Mouse (Mus musculus) MEL (cell line): Measurements from ENCODE around the gene Gm10961. TPM values are rescaled to one million over a fixed set of nuclear protein-coding genes. Genes with fewer than 3 reads are reported as not detected.

Experiments used
- DNase-seq: peaks from one replicate; pipeline ENCODE4 v3.0.0; 2011; ENCODE audit warnings: low read depth, low spot score
- H3K27ac ChIP-seq: 2 replicates; pipeline ENCODE4 v1.5.1; 2012; ENCODE audit warnings: low read depth, mild to moderate bottlenecking, control low read depth, low read length, moderate library complexity; ENCODE audit not compliant: control insufficient read depth
- H3K27me3 ChIP-seq, 2 experiments: fragments of 150-350 bp in 1 of 2; sonication (generic) in 1 of 2; 2 replicates each; pipeline ENCODE4 v1.6.1; 2012; ENCODE audit warnings: low read length in 2 of 2, mild to moderate bottlenecking in 2 of 2, improper control_type of control experiment in 1 of 2, moderate library complexity in 1 of 2; ENCODE audit not compliant: insufficient read depth in 2 of 2, control insufficient read depth in 1 of 2
- H3K36me3 ChIP-seq, 2 experiments: 2 replicates each; pipeline ENCODE4 v1.6.1; 2012 to 2014; ENCODE audit warnings: low read length in 2 of 2, improper control_type of control experiment in 1 of 2, inconsistent platforms in 1 of 2, mild to moderate bottlenecking in 1 of 2; ENCODE audit not compliant: insufficient read depth in 2 of 2, control insufficient read depth in 1 of 2
- H3K4me1 ChIP-seq, 2 experiments: fragments of 150-350 bp in 1 of 2; sonication (generic) in 1 of 2; 2 replicates each; pipeline ENCODE4 v1.6.1; 2012; ENCODE audit warnings: low read length in 2 of 2, improper control_type of control experiment in 1 of 2, mild to moderate bottlenecking in 1 of 2; ENCODE audit not compliant: insufficient read depth in 2 of 2, control insufficient read depth in 1 of 2
- H3K4me3 ChIP-seq, 2 experiments: fragments of 150-350 bp in 1 of 2; sonication (generic) in 1 of 2; 2 replicates each; pipeline ENCODE4 v1.5.1; 2012; ENCODE audit warnings: low read depth in 2 of 2, low read length in 2 of 2, mild to moderate bottlenecking in 2 of 2, moderate library complexity in 2 of 2, control low read depth in 1 of 2, improper control_type of control experiment in 1 of 2; ENCODE audit not compliant: control insufficient read depth in 1 of 2, insufficient read depth in 1 of 2
- H3K79me2 ChIP-seq: 2 replicates; pipeline ENCODE4 v1.6.1; 2012; ENCODE audit warnings: mild to moderate bottlenecking, low read length, moderate library complexity; ENCODE audit not compliant: control insufficient read depth, poor library complexity, insufficient read depth
- H3K9ac ChIP-seq: 2 replicates; pipeline ENCODE4 v1.6.1; 2012; ENCODE audit warnings: low read depth, mild to moderate bottlenecking, control low read depth, low read length, moderate library complexity; ENCODE audit not compliant: control insufficient read depth, poor library complexity, severe bottlenecking
- H3K9me3 ChIP-seq: fragments of 150-350 bp; sonication (generic); replicated peaks from 2 replicates; pipeline ENCODE4 v1.6.1; 2012; ENCODE audit warnings: mild to moderate bottlenecking, low read length, improper control_type of control experiment, moderate library complexity; ENCODE audit not compliant: insufficient read depth
- BHLHE40 ChIP-seq: IDR thresholded peaks from 2 replicates; pipeline ENCODE4 v1.6.1; 2012; ENCODE audit warnings: low read depth, mild to moderate bottlenecking, inconsistent platforms, low read length, improper control_type of control experiment, borderline replicate concordance
- E2F4 ChIP-seq: IDR thresholded peaks from 2 replicates; pipeline ENCODE4 v1.6.1; 2011; ENCODE audit warnings: low read depth, low read length, improper control_type of control experiment, borderline replicate concordance
- ELF1 ChIP-seq: IDR thresholded peaks from 2 replicates; pipeline ENCODE4 v1.6.1; 2014; ENCODE audit warnings: low read depth, mild to moderate bottlenecking, inconsistent platforms, low read length, improper control_type of control experiment, moderate library complexity
- EP300 ChIP-seq, 2 experiments: IDR thresholded peaks; 2 replicates each; pipeline ENCODE4 v1.6.1; 2011; ENCODE audit warnings: improper control_type of control experiment in 2 of 2, low read length in 2 of 2, low read depth in 1 of 2, mild to moderate bottlenecking in 1 of 2
- ETS1 ChIP-seq: IDR thresholded peaks from 2 replicates; pipeline ENCODE4 v1.6.1; 2012; ENCODE audit warnings: low read depth, mild to moderate bottlenecking, inconsistent platforms, low read length, improper control_type of control experiment, moderate library complexity
- GABPA ChIP-seq: IDR thresholded peaks from 2 replicates; pipeline ENCODE4 v1.6.1; 2012; ENCODE audit warnings: low read depth, mild to moderate bottlenecking, inconsistent platforms, low read length, improper control_type of control experiment, moderate library complexity
- GATA1 ChIP-seq: IDR thresholded peaks from 2 replicates; pipeline ENCODE4 v1.6.1; 2011; ENCODE audit warnings: low read depth, low read length, improper control_type of control experiment
- HCFC1 ChIP-seq: IDR thresholded peaks from 2 replicates; pipeline ENCODE4 v1.6.1; 2012; ENCODE audit warnings: low read depth, mild to moderate bottlenecking, inconsistent platforms, low read length, improper control_type of control experiment, moderate library complexity
- KAT2A ChIP-seq: conservative IDR thresholded peaks from 2 replicates; pipeline ENCODE4 v1.6.1; 2012; ENCODE audit warnings: low read depth, low read length, improper control_type of control experiment, inconsistent platforms
- MAX ChIP-seq: IDR thresholded peaks from 2 replicates; pipeline ENCODE4 v1.6.1; 2011; ENCODE audit warnings: low read length, improper control_type of control experiment
- MAZ ChIP-seq: IDR thresholded peaks from 2 replicates; pipeline ENCODE4 v1.6.1; 2012; ENCODE audit warnings: low read depth, mild to moderate bottlenecking, inconsistent platforms, low read length, improper control_type of control experiment
- MEF2A ChIP-seq: IDR thresholded peaks from 2 replicates; pipeline ENCODE4 v1.6.1; 2014; ENCODE audit warnings: low read depth, mild to moderate bottlenecking, inconsistent platforms, low read length, improper control_type of control experiment; ENCODE audit not compliant: poor library complexity, insufficient replicate concordance, severe bottlenecking; ENCODE audit errors: extremely low read depth
- MXI1 ChIP-seq: IDR thresholded peaks from 2 replicates; pipeline ENCODE4 v1.6.1; 2011; ENCODE audit warnings: mild to moderate bottlenecking, low read depth, low read length, improper control_type of control experiment
- MYB ChIP-seq: IDR thresholded peaks from 2 replicates; pipeline ENCODE4 v1.6.1; 2011; ENCODE audit warnings: mild to moderate bottlenecking, low read depth, low read length, improper control_type of control experiment
- NRF1 ChIP-seq: IDR thresholded peaks from 2 replicates; pipeline ENCODE4 v1.6.1; 2014; ENCODE audit warnings: low read depth, mild to moderate bottlenecking, inconsistent platforms, low read length, improper control_type of control experiment, moderate library complexity; ENCODE audit not compliant: poor library complexity, insufficient read depth, severe bottlenecking
- POLR2AphosphoS5 ChIP-seq: IDR thresholded peaks from 2 replicates; pipeline ENCODE4 v1.6.1; 2012; ENCODE audit warnings: low read depth, borderline replicate concordance, mild to moderate bottlenecking, inconsistent platforms, low read length, moderate library complexity, mixed read lengths
- RAD21 ChIP-seq: IDR thresholded peaks from 2 replicates; pipeline ENCODE4 v1.6.1; 2011; ENCODE audit warnings: mild to moderate bottlenecking, low read depth, low read length, improper control_type of control experiment
- SIN3A ChIP-seq: IDR thresholded peaks from 2 replicates; pipeline ENCODE4 v1.6.1; 2012; ENCODE audit warnings: low read length, improper control_type of control experiment, inconsistent platforms
- SMC3 ChIP-seq: IDR thresholded peaks from 2 replicates; pipeline ENCODE4 v1.6.1; 2011; ENCODE audit warnings: low read depth, low read length, improper control_type of control experiment
- TBP ChIP-seq: IDR thresholded peaks from 2 replicates; pipeline ENCODE4 v1.8.0; 2011; ENCODE audit warnings: low read depth, low read length, improper control_type of control experiment
- TCF12 ChIP-seq: IDR thresholded peaks from 2 replicates; pipeline ENCODE4 v1.6.1; 2014; ENCODE audit warnings: low read depth, mild to moderate bottlenecking, inconsistent platforms, low read length, improper control_type of control experiment, moderate library complexity
- UBTF ChIP-seq: IDR thresholded peaks from 2 replicates; pipeline ENCODE4 v1.6.1; 2012; ENCODE audit warnings: low read depth, mild to moderate bottlenecking, inconsistent platforms, low read length, improper control_type of control experiment, moderate library complexity, borderline replicate concordance; ENCODE audit not compliant: insufficient read depth
- USF1 ChIP-seq: IDR thresholded peaks from 2 replicates; pipeline ENCODE4 v1.6.1; 2014; ENCODE audit warnings: low read depth, mild to moderate bottlenecking, inconsistent platforms, low read length, improper control_type of control experiment, moderate library complexity
- ZMIZ1 ChIP-seq: IDR thresholded peaks from 2 replicates; pipeline ENCODE4 v1.6.1; 2012; ENCODE audit warnings: low read depth, mild to moderate bottlenecking, inconsistent platforms, low read length, improper control_type of control experiment, moderate library complexity
- polyA plus RNA-seq, 2 experiments: library from polyadenylated mRNA; stranded (reverse) in 1 of 2; unstranded in 1 of 2; fragments of >175 nt in 1 of 2; fragments of >200 nt in 1 of 2; gene quantifications; 2 replicates each; pipeline versions ENCODE4 v1.2.1 to v1.2.4; 2012; ENCODE audit warnings: low replicate concordance in 2 of 2, low read depth in 1 of 2; ENCODE audit not compliant: insufficient read length in 2 of 2, insufficient read depth in 1 of 2, missing spikeins in 1 of 2
- total RNA-seq: library from RNA; depleted of rRNA; stranded (reverse); fragments of 300-350 nt; gene quantifications from 2 replicates; pipeline ENCODE4 v1.2.3, GENCODE M21; 2012

Gene Gm10961
- total and polyA plus RNA-seq, 3 experiments = not detected

DNA sequence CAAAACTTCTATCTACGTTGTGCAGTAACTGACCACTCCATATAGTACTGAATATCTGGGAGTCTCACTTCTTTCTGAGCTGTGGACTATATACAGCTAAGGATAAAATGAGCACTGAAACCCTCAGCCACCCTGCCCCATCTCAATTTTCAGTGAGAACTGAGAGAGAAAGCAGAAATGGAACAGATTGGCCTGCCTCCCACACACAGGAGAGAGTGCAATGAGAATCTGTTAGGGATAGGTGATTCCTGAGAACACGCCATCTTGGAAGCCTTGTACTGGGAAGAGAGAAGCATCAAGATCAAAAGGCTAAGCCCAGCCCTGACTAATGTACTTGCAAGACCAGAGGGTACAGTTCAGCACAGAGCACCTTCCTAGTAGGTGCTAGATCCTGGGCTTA lies 2.6 kb upstream of the Gm10961 start:
- Histone ChIP-seq H3K27ac (no peak overlapping the region), H3K79me2 (peaks cover 6% of the 10 kb centered on the region), H3K27me3 (no peaks in the 10 kb centered on the region), H3K4me1 (peaks cover 0 to 14% of the 10 kb centered on the region in 2 experiments; a peak in 3 of 4 replicates), H3K4me3 (no peak overlapping the region), H3K9me3 (no peaks in the 10 kb centered on the region), H3K36me3 (peaks cover 5 to 6% of the 10 kb centered on the region in 2 experiments), H3K9ac (no peak overlapping the region)
- DNase-seq = no peak
- TF ChIP-seq MEF2A (no peak), EP300 (IDR thresholded peaks at IDR 0.05; ENCODE audit: low read depth in 1 of 2, low read length in 2 of 2) (no peak), MYB (no peak), ETS1 (no peak), ELF1 (no peak), ZMIZ1 (no peak), POLR2AphosphoS5 (no peak), E2F4 (no peak), UBTF (no peak), TCF12 (no peak), RAD21 (no peak)

DNA sequence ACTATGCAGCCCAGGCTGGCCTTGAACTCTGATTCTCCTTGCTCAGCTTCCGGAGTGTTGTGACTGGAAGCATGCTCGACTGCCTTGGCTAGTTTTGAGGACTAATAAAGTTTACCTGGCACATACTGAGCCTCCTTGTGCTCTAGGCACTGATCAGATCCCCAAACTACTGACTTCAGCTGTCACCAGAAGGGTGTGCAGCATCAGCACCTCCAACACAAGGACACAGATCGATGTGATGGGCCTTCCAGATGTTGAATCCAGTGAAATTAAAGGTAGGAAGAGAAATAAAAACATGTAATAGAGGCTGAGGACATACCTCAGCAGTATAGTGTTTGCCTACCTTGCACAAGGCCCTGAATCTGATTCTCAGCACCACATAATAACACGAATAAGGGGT lies 1.7 kb upstream of the Gm10961 start:
- TF ChIP-seq HCFC1 (no peak), KAT2A (no peak), TCF12 (no peak), NRF1 (no peak), ETS1 (no peak), BHLHE40 (no peak), TBP (no peak), GABPA (no peak), SIN3A (no peak), GATA1 (no peak), MYB (no peak), MAZ (no peak), MAX (no peak), USF1 (no peak), EP300 (IDR thresholded peaks at IDR 0.05; ENCODE audit: low read depth in 1 of 2, low read length in 2 of 2) (no peak), MXI1 (no peak), SMC3 (no peak)
- TF ChIP-seq, all 39 proteins: peak for 0
- peaks cover 3 to 6% of the 10 kb centered on the region in 2 experiments; a peak in 3 of 4 replicates for H3K36me3 ChIP-seq
- H3K79me2 ChIP-seq = peaks cover 6% of the 10 kb centered on the region

More for the DNA sequence above, 1.7 kb upstream of the Gm10961 start:
- H3K4me1 ChIP-seq = peaks cover 0 to 14% of the 10 kb centered on the region in 2 experiments; a peak in 3 of 4 replicates
- no peaks in the 10 kb centered on the region for H3K27me3 ChIP-seq
- DNase-seq = no peak
- no peak overlapping the region for H3K27ac ChIP-seq
- H3K9me3 ChIP-seq = no peaks in the 10 kb centered on the region
- no peak overlapping the region for H3K4me3 ChIP-seq
- no peak overlapping the region for H3K9ac ChIP-seq
